Mouse (Mus musculus) embryonic stem cell, embryonic (primary cell): ENCODE results near the gene P2ry4.

ENCODE experiments used
- CTCF ChIA-PET, 4 experiments: fragments of 300-600 bp in 2 of 4; fragments of 350-600 bp in 2 of 4; sonication (Branson Sonifier 250); formaldehyde crosslinking; loops; one replicate each; lab custom pipeline; 2022; ENCODE audit warnings: inconsistent platforms in 2 of 4; lab: Charles Lee
- POLR2A ChIA-PET, 4 experiments: fragments of 300-600 bp in 2 of 4; fragments of 350-600 bp in 2 of 4; sonication (Branson Sonifier 250); formaldehyde crosslinking; loops; one replicate each; lab custom pipeline; 2022; ENCODE audit warnings: antibody characterized with exemption in 4 of 4, inconsistent platforms in 1 of 4; lab: Charles Lee

Gene P2ry4

DNA sequence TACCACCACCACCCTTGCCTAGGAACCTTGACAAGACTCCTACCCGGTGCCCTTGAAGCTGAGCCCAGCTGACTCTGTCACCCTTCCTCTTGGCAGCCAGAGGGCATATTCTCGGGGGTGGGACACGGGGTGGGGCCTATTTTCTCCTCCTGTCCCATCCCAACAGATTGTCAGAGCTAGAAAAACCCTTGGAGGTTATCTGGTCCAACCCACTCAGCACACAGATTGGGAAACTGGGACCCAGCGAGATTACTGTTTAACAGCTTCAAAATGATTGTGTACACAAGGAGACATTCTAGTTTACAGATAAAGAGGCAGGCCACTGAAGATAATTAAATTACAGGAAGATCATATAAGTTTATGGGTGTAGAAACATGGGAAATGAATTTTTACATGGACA lies at the start of gene P2ry4:
Gene P2ry4, minus strand, starts transcription at position 79 of the 400 bp plus-strand sequence.
- ChIA-PET POLR2A (no interaction called here), CTCF (no interaction called here)

DNA sequence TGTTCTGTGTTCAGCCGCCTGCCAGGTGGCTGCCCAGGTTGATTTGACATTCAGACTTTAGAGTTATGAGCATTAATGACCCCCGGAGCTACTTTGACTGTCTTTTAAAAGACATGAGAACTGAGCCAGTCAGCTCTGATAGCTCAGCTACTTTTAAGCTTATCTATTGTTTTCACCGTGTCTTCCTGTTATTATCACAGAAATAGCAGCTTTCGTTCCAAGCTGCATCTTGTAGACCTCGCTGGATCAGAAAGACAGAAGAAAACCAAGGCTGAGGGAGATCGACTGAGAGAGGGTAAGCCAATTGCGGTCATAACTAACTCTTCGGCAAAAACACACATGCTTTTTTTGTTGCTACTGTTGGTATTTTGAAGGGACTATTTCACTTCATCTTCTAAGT lies 43.8 kb upstream of the P2ry4 start:
- CTCF ChIA-PET: no interaction called here
- POLR2A ChIA-PET: interaction anchor here in 3 of 4 experiments (0.8 to 1.0 kb wide), 3 partner anchors 12 to 79 kb away, joined by 3 to 5 read pairs (median 4); partner anchors contain the start of genes Pdzd11 (in 2 of the 3) and Kif4 (in 1 of the 3)

DNA sequence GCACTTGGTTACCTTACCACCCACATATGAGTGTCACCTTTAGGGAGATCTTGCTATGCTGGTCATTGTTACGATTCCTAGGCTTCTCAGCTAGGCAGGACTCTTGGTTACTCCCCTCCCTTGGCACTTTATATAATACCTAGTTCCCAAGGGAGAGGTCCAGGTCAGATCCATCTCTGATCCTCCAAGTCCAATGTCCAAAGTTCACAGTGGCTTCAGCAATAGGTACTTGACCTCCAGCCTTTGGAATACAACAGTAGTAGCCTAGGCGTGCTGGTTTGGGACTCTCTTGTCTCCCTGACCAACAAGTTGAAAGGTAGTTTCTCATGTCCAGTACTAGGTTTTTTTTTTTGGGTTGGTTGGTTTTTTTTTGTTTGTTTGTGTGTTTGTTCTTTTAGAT lies 34.4 kb upstream of the P2ry4 start:
- ChIA-PET CTCF (interaction anchor here in 1 of 4 experiments (0.6 kb wide), 1 partner anchor 111 kb away, joined by 4 read pairs; no protein-coding TSS in a partner anchor), POLR2A (interaction anchor here in 2 of 4 experiments (0.6 to 0.8 kb wide), 2 partner anchors 31 kb away, joined by 4 read pairs; no protein-coding TSS in a partner anchor)

DNA sequence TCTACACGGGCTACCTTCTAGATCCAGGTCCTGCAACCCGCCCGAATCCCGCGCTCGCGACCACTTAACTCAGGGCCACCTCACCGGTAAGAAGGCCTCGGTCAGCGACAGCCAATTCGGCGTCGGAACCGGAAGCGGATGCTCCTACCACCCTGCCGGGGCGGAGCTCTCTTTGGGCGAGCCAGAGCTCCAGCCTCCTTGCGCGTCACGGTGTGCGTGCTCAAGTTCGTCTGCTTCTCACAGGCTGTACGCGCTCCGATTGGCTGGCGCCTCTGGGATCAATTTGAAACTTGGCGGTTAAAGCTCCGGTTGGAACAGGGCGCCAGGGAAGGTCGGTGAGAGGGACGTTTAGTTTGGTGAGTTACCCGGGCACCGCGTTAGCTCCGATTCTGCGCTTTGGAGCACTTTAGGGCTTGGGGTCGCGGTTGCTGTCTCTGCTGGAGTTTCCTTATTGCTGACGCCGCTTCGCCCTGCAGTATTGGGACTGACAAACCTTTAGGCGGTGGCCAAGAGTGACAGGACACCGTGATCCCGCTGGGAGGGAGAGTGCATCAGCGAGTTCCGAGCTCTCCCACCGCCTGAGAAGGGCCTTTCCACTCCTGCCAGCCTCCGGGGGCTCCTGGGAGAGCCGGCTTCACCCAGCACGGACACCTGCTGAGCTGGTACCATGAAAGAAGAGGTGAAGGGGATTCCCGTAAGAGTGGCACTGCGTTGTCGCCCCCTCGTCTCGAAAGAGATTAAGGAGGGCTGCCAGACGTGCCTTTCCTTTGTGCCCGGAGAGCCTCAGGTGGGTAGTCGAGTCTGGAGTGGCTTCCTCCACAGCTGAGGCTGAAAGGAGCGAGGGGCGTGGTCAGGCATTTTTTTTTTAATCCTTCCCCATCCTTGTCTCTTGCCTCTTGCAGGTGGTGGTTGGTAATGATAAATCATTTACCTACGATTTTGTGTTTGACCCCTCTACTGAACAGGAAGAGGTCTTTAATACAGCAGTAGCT lies 31.4 kb upstream of the P2ry4 start, which contains the start of gene Pdzd11:
Gene Pdzd11, minus strand, starts transcription at position 767 of the 992 bp plus-strand sequence.
- POLR2A ChIA-PET: interaction anchor here in 3 of 4 experiments (0.6 to 2.2 kb wide), 32 partner anchors 8 to 650 kb away, joined by 3 to 10 read pairs (median 4); partner anchors contain the start of genes Igbp1 (in 2 of the 3), Eda (in 1 of the 3), Gdpd2 (in 1 of the 3) and Otud6a (in 1 of the 3)
- CTCF ChIA-PET: interaction anchor here in 1 of 4 experiments (0.7 to 0.9 kb wide), 2 partner anchors 104 to 113 kb away, joined by 3 to 4 read pairs; no protein-coding TSS in a partner anchor

DNA sequence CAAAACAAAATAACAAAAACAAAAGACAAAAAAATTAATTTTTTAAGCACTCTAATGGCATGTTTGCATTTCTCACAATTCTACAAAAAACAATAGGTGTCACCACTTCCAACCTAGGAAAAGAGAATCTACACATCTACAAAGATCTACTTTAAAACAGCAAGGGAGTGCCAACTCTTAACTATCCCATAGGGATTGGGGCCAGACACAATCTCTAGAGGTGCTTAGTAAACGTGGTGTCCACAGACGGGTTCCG lies 30.8 kb upstream of the P2ry4 start, which contains the start of gene Kif4:
Gene Kif4, plus strand, starts transcription at position 192 of the 256 bp plus-strand sequence.
- ChIA-PET POLR2A (interaction anchor here in 3 of 4 experiments (0.7 to 2.2 kb wide), 28 partner anchors 8 to 650 kb away, joined by 3 to 10 read pairs (median 4); partner anchors contain the start of genes Igbp1 (in 2 of the 3), Eda (in 1 of the 3) and Gdpd2 (in 1 of the 3)), CTCF (interaction anchor here in 1 of 4 experiments (0.9 kb wide), 1 partner anchor 105 kb away, joined by 3 read pairs; no protein-coding TSS in a partner anchor)

- POLR2A ChIA-PET: interaction anchor here in 3 of 4 experiments (0.7 to 1.7 kb wide), 18 partner anchors 8 to 649 kb away, joined by 3 to 10 read pairs (median 4); partner anchors contain the start of genes Igbp1 (in 2 of the 3), Eda (in 1 of the 3) and Gdpd2 (in 1 of the 3)
- CTCF ChIA-PET: interaction anchor here in 1 of 4 experiments (0.9 kb wide), 1 partner anchor 105 kb away, joined by 3 read pairs; no protein-coding TSS in a partner anchor
Observed at GRCm38 (mm10) chrX:100625146-100625545, 30.5 kb upstream of the P2ry4 start.

- POLR2A ChIA-PET: no interaction called here
- CTCF ChIA-PET: no interaction called here
Observed at GRCm38 (mm10) chrX:100624242-100624641, 29.6 kb upstream of the P2ry4 start.

- CTCF ChIA-PET: interaction anchor here in 2 of 4 experiments (0.6 to 1.3 kb wide), 3 partner anchors 24 to 562 kb away, joined by 3 read pairs; no protein-coding TSS in a partner anchor
Observed at GRCm38 (mm10) chrX:100621366-100621765, 26.7 kb upstream of the P2ry4 start.

DNA sequence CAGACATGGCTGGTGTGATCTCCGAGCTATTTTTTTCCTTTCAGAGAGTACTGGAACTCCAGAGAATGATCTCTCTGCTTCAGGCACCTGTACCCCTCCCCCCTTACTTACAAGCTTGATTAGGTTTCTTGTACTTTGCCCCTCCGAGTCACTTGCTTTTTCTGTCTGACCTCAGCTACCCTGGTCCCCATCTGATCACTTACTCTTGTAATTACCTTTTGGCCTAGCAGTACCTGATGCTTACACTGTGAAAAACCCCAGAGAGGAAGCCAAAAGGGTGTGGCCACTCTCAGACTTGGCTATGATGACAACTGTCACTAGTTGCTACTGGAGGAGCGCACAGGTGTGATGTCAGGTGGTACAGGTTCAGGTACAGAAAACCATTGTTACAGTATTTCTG lies 23.8 kb upstream of the P2ry4 start:
- CTCF ChIA-PET: no interaction called here
- POLR2A ChIA-PET: interaction anchor here in 1 of 4 experiments (2.2 kb wide), 1 partner anchor 8 kb away, joined by 6 read pairs; the partner anchor contains the start of genes Kif4 and Pdzd11

More at GRCm38 (mm10) chrX:100621366-100621765, 26.7 kb upstream of the P2ry4 start:
- POLR2A ChIA-PET: interaction anchor here in 1 of 4 experiments (0.7 to 1.3 kb wide), 2 partner anchors 9 to 14 kb away, joined by 3 read pairs; no protein-coding TSS in a partner anchor

- POLR2A ChIA-PET: interaction anchor here in 1 of 4 experiments (0.8 kb wide), 1 partner anchor 8 kb away, joined by 3 read pairs; no protein-coding TSS in a partner anchor
- CTCF ChIA-PET: interaction anchor here in 1 of 4 experiments (0.6 kb wide), 1 partner anchor 131 kb away, joined by 4 read pairs; no protein-coding TSS in a partner anchor
Observed at GRCm38 (mm10) chrX:100605314-100605713, 10.6 kb upstream of the P2ry4 start, which contains the start of gene Arr3. Arr3 (plus strand) TSS chrX:100605497.

DNA sequence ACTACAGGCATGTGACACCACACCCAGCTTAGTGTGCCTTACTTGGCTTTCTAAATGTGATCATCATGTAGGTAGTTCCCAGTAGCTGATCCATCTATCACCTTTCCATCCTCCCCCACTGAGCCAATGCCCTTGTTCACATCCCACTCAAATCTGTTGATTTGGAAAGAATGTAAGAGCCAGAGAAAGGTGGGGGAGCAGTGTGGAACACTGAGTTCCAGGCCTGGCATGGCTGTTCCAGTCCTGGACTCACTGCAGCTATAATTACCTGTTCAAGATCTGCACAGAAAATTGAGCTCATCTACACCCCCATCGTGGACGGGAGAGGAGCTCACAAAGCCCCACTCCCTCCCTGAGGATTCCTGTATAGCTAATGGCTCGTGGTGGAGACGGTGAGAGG lies 5.1 kb upstream of the P2ry4 start:
- POLR2A ChIA-PET: interaction anchor here in 1 of 4 experiments (0.6 kb wide), 1 partner anchor 1206 kb away, joined by 3 read pairs; no protein-coding TSS in a partner anchor
- CTCF ChIA-PET: no interaction called here

DNA sequence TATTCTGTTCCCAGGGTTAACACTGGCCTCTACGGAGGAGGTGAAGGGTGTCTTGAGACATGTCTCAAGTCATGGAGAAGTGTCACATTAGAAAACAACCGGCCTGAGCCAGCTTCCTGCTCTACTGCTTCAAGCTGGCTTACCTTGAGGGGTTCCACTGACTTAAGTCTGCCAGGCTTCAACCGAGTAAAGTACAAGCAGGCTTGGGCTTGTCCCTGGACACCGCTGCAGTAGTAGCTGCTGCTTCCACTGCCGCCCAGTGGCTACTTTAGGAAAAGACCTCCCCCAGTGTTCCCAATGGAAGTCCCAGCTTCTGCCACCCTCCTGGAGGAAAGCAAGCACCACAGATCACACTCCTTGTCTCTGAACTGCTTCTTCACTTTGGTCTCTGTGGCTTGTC lies 2.8 kb upstream of the P2ry4 start:
- ChIA-PET CTCF (interaction anchor here in 2 of 4 experiments (0.9 to 1.4 kb wide), 2 partner anchors 24 to 778 kb away, joined by 3 read pairs; no protein-coding TSS in a partner anchor), POLR2A (interaction anchor here in 1 of 4 experiments (1.2 kb wide), 1 partner anchor 16 kb away, joined by 3 read pairs; no protein-coding TSS in a partner anchor)

- ChIA-PET POLR2A (interaction anchor here in 1 of 4 experiments (0.5 kb wide), 1 partner anchor 586 kb away, joined by 4 read pairs; no protein-coding TSS in a partner anchor), CTCF (interaction anchor here in 1 of 4 experiments (0.7 kb wide), 1 partner anchor 1017 kb away, joined by 3 read pairs; no protein-coding TSS in a partner anchor)
Observed at GRCm38 (mm10) chrX:100571951-100572350, 22.7 kb downstream of the P2ry4 start, which contains the start of gene Awat1. Awat1 (plus strand) TSS chrX:100572251.

- POLR2A ChIA-PET: interaction anchor here in 1 of 4 experiments (0.5 kb wide), 1 partner anchor 33 kb away, joined by 3 read pairs; no protein-coding TSS in a partner anchor
- CTCF ChIA-PET: no interaction called here
Observed at GRCm38 (mm10) chrX:100565696-100566095, 29.0 kb downstream of the P2ry4 start.

- CTCF ChIA-PET: no interaction called here
- POLR2A ChIA-PET: no interaction called here
Observed at GRCm38 (mm10) chrX:100556026-100556425, 38.6 kb downstream of the P2ry4 start.
